9 mouse cellular contexts compared by ENCODE assay signal in genomic region chr15:100337847-100338246, GRCm38 (mm10). TPM values are rescaled to one million over a fixed set of nuclear protein-coding genes. Genes with fewer than 3 reads are reported as not detected.
DNase-seq lines count a peak whose midpoint lies in the region; ATAC-seq and TF ChIP-seq lines count a peak whose summit lies in the region.
"Not testable (repeated sequence)": the region's sequence is repeated elsewhere in the genome, so short reads cannot be mapped to it uniquely, and the experiment has no call there.
"Had no signal": no experiment of that assay in that cellular context is flagged by ENCODE, and none has a peak within 500 bp of the region (broad histone marks: within the 10 kb centered on the region; RNA-seq: fewer than 3 reads in every experiment).

No protein-coding gene starts in this region.

- H3K79me2 ChIP-seq in MEL (ENCODE audit: control insufficient read depth, insufficient read depth, low read length, poor library complexity): not testable (repeated sequence)

- H3K4me1 ChIP-seq in MEL (ENCODE audit: control insufficient read depth in 1 of 2, insufficient read depth in 2 of 2, low read length in 2 of 2); intestine, embryonic 16.5 days (ENCODE audit: control insufficient read depth, insufficient read depth, low read length): not testable (repeated sequence)

- DNase-seq in MEL (ENCODE audit: low read depth, low spot score): peak; percentile 87
- peak; percentile 52 for DNase-seq in cerebellum, adult 8-10 months
- peak; percentile 75 for DNase-seq in gastrocnemius, adult 18-20 months (ENCODE audit: low spot score)
- DNase-seq in left cerebral cortex, postnatal 14 days (ENCODE audit: low spot score in 2 of 2): peak; percentile 52 to 55
- DNase-seq in lung, postnatal 25 days (ENCODE audit: low spot score): peak; percentile 79
- peak; percentile 37 for DNase-seq in right cerebral cortex, postnatal 4 days
- DNase-seq in urinary bladder, postnatal 14 days (ENCODE audit: low spot score): peak; percentile 83

- not testable (repeated sequence) for H3K4me2 ChIP-seq in intestine, embryonic 16.5 days (ENCODE audit: low read depth, low read length)

- WGBS in intestine, embryonic 16.5 days: 13% methylated on average over 10 of the region's 10 CpGs

- H3K9ac ChIP-seq in MEL (ENCODE audit: control insufficient read depth, low read depth, low read length, poor library complexity, severe bottlenecking); intestine, embryonic 16.5 days (ENCODE audit: low read depth, low read length): not testable (repeated sequence)

- not testable (repeated sequence) for TF ChIP-seq POLR2A in MEL (IDR thresholded peaks at IDR 0.05; ENCODE audit: control insufficient read depth in 1 of 2, insufficient read depth in 1 of 2, low read depth in 1 of 2, low read length in 2 of 2, poor library complexity in 1 of 2)

- H3K9me3 ChIP-seq in MEL (replicated peaks; ENCODE audit: insufficient read depth, low read length); intestine, embryonic 16.5 days (ENCODE audit: control insufficient read depth, low read length): not testable (repeated sequence)

- peak; percentile 49 for TF ChIP-seq RAD21 in MEL (IDR thresholded peaks at IDR 0.05; ENCODE audit: low read depth, low read length)

- ATAC-seq in intestine, embryonic 16.5 days: peak; percentile 58; the same call in 1 of the 2 replicates

- not testable (repeated sequence) for H3K27me3 ChIP-seq in MEL (ENCODE audit: control insufficient read depth in 1 of 2, insufficient read depth in 2 of 2, low read length in 2 of 2); intestine, embryonic 16.5 days (replicated peaks; ENCODE audit: control insufficient read depth, insufficient read depth, low read length)

- intact Hi-C loops in left cerebral cortex, postnatal 14 days (cut with DNase I): not testable (repeated sequence)

- not testable (repeated sequence) for H3K27ac ChIP-seq in MEL (ENCODE audit: control insufficient read depth, low read depth, low read length); intestine, embryonic 16.5 days (ENCODE audit: low read length)

- peak; percentile 49 to 55 (median 53) for TF ChIP-seq CTCF in MEL (IDR thresholded peaks at IDR 0.05 in 2 of 3, conservative IDR thresholded peaks at IDR 0.05 in 1 of 3; ENCODE audit: control insufficient read depth in 1 of 3, insufficient read depth in 1 of 3, low read depth in 2 of 3, low read length in 3 of 3, poor library complexity in 1 of 3, severe bottlenecking in 1 of 3)

- not testable (repeated sequence) for H3K36me3 ChIP-seq in MEL (ENCODE audit: control insufficient read depth in 1 of 2, insufficient read depth in 2 of 2, low read length in 2 of 2); intestine, embryonic 16.5 days (ENCODE audit: control insufficient read depth, insufficient read depth, low read length)

- H3K4me3 ChIP-seq in MEL (ENCODE audit: control insufficient read depth in 1 of 2, insufficient read depth in 1 of 2, low read depth in 2 of 2, low read length in 2 of 2); intestine, embryonic 16.5 days (ENCODE audit: low read length): not testable (repeated sequence)

- TF ChIP-seq EP300 in MEL (IDR thresholded peaks at IDR 0.05; ENCODE audit: low read depth in 1 of 2, low read length in 2 of 2): not testable (repeated sequence)

TF ChIP-seq in MEL, 35 proteins besides CTCF, POLR2A, EP300 and RAD21:
- peak; percentile 67 for TF ChIP-seq ZC3H11A (IDR thresholded peaks at IDR 0.05; ENCODE audit: low read depth, low read length)
- TF ChIP-seq SMC3 (IDR thresholded peaks at IDR 0.05; ENCODE audit: low read depth, low read length): peak; percentile 75
TF ChIP-seq in MEL: peak in this region for 2; not testable (repeated sequence) for 33.

RNA-seq across cellular contexts. Expression of gene Mettl7a3, which starts 3.1 kb away (rescaled TPM):
- total RNA-seq in MEL (2012; rRNA removed): 0.12 and 0.13 TPM in 2 replicates
- under 1 TPM in 1 of 2 experiments, not detected in 1; 0.70 TPM for polyA plus RNA-seq in MEL (2012; ENCODE audit: insufficient read depth in 1 of 2, insufficient read length in 2 of 2, low read depth in 1 of 2, low replicate concordance in 2 of 2, missing spikeins in 1 of 2)
- under 1 TPM; 0.17 to 0.41 TPM for total RNA-seq in gastrocnemius, adult 18-20 months (2021)
- polyA plus RNA-seq in intestine, embryonic 16.5 days (2015; fragmentation: Nextera tagmentation; extraction: Ambion mirVana): not detected in 2 replicates
- under 1 TPM in 1 of 2 experiments, not detected in 1; 0.37 TPM for total RNA-seq in left cerebral cortex, postnatal 14 days (2021)
- polyA plus RNA-seq: heart, embryonic 15.5 days had no signal

RNA-seq across cellular contexts. Expression of gene Methig1, which starts 15.1 kb away (rescaled TPM):
- total RNA-seq in MEL (2012; rRNA removed): not detected in 2 replicates
- polyA plus RNA-seq in MEL (2012; ENCODE audit: insufficient read depth in 1 of 2, insufficient read length in 2 of 2, low read depth in 1 of 2, low replicate concordance in 2 of 2, missing spikeins in 1 of 2): not detected
- total RNA-seq in gastrocnemius, adult 18-20 months (2021): not detected
- not detected in 2 replicates for polyA plus RNA-seq in intestine, embryonic 16.5 days (2015; fragmentation: Nextera tagmentation; extraction: Ambion mirVana)
- not detected for total RNA-seq in left cerebral cortex, postnatal 14 days (2021)
- polyA plus RNA-seq: heart, embryonic 15.5 days had no signal

RNA-seq across cellular contexts. Expression of gene Mettl7a2, which starts 15.2 kb away (rescaled TPM):
- not detected in 2 replicates for total RNA-seq in MEL (2012; rRNA removed)
- polyA plus RNA-seq in MEL (2012; ENCODE audit: insufficient read depth in 1 of 2, insufficient read length in 2 of 2, low read depth in 1 of 2, low replicate concordance in 2 of 2, missing spikeins in 1 of 2): not detected
- under 1 TPM; 0.43 to 0.68 TPM for total RNA-seq in gastrocnemius, adult 18-20 months (2021)
- not detected in 2 replicates for polyA plus RNA-seq in intestine, embryonic 16.5 days (2015; fragmentation: Nextera tagmentation; extraction: Ambion mirVana)
- under 1 TPM in 1 of 2 experiments, not detected in 1; 0.20 TPM for total RNA-seq in left cerebral cortex, postnatal 14 days (2021)
- polyA plus RNA-seq: heart, embryonic 15.5 days had no signal

RNA-seq across cellular contexts. Expression of gene Higd1c, which starts 26.5 kb away (rescaled TPM):
- total RNA-seq in MEL (2012; rRNA removed): not detected in 2 replicates
- not detected for polyA plus RNA-seq in MEL (2012; ENCODE audit: insufficient read depth in 1 of 2, insufficient read length in 2 of 2, low read depth in 1 of 2, low replicate concordance in 2 of 2, missing spikeins in 1 of 2)
- not detected for total RNA-seq in gastrocnemius, adult 18-20 months (2021)
- polyA plus RNA-seq in intestine, embryonic 16.5 days (2015; fragmentation: Nextera tagmentation; extraction: Ambion mirVana): not detected in 2 replicates
- total RNA-seq in left cerebral cortex, postnatal 14 days (2021): not detected
- polyA plus RNA-seq: heart, embryonic 15.5 days had no signal

RNA-seq across cellular contexts. Expression of gene Mettl7a1, which starts 33.9 kb away (rescaled TPM):
- 17.3 and 28.9 TPM in 2 replicates for total RNA-seq in MEL (2012; rRNA removed)
- polyA plus RNA-seq in MEL (2012; ENCODE audit: insufficient read depth in 1 of 2, insufficient read length in 2 of 2, low read depth in 1 of 2, low replicate concordance in 2 of 2, missing spikeins in 1 of 2): 10 to 100 TPM in 1 of 2 experiments, not detected in 1; 34.4 TPM
- total RNA-seq in gastrocnemius, adult 18-20 months (2021): 10 to 100 TPM; 33.7 to 34.4 TPM
- 5.9 and 7.4 TPM in 2 replicates for polyA plus RNA-seq in intestine, embryonic 16.5 days (2015; fragmentation: Nextera tagmentation; extraction: Ambion mirVana)
- 10 to 100 TPM; 16.5 to 17.7 TPM for total RNA-seq in left cerebral cortex, postnatal 14 days (2021)

Comparison
In these comparisons a context has a peak if more than half of its experiments do, and no peak if none do; other contexts are left out.
1. DNase-seq: peak in every context shown above with its lines; median percentile 87 in MEL; 83 in urinary bladder, postnatal 14 days; 79 in lung, postnatal 25 days; 75 in gastrocnemius, adult 18-20 months; 54 in left cerebral cortex, postnatal 14 days; 52 in cerebellum, adult 8-10 months; 37 in right cerebral cortex, postnatal 4 days.